9 mouse cellular contexts compared by ENCODE assay signal in genomic region chr8:110950065-110950484, GRCm38 (mm10). TPM values are rescaled to one million over a fixed set of nuclear protein-coding genes. Genes with fewer than 3 reads are reported as not detected.
DNase-seq lines count a peak whose midpoint lies in the region; ATAC-seq and TF ChIP-seq lines count a peak whose summit lies in the region.
"Had no signal": no experiment of that assay in that cellular context is flagged by ENCODE, and none has a peak within 500 bp of the region (broad histone marks: within the 10 kb centered on the region; RNA-seq: fewer than 3 reads in every experiment).

No protein-coding gene starts in this region.

- TF ChIP-seq CTCF in heart, adult 2 months (IDR thresholded peaks at IDR 0.05), result no peak
- TF ChIP-seq CTCF in ES-Bruce4 (IDR thresholded peaks at IDR 0.05; ENCODE audit: low read depth, low read length), result no peak

- TF ChIP-seq EP300 in heart, adult 2 months (IDR thresholded peaks at IDR 0.05; ENCODE audit: insufficient read depth, low read depth, low read length), result no peak; the same call in 1 of the 2 replicates
- no peak for TF ChIP-seq EP300 in ES-Bruce4 (IDR thresholded peaks at IDR 0.05; ENCODE audit: insufficient read depth, low read depth, low read length)

- no peak overlapping the region for H3K4me2 ChIP-seq in liver, embryonic 11.5 days
- H3K4me2 ChIP-seq: heart, embryonic 13.5 days had no signal

- peak overlapping the region; percentile 75 for H3K27ac ChIP-seq in heart, adult 2 months
- H3K27ac ChIP-seq in heart, embryonic 10.5 days, result no peak overlapping the region
- H3K27ac ChIP-seq in ES-Bruce4 (ENCODE audit: insufficient read depth, low read length), result no peak overlapping the region
- no peak overlapping the region for H3K27ac ChIP-seq in liver, embryonic 11.5 days (ENCODE audit: low read depth, low read length)
- no peak overlapping the region for H3K27ac ChIP-seq in forebrain, embryonic 10.5 days
- H3K27ac ChIP-seq: heart, embryonic 13.5 days had no signal

- ATAC-seq in erythroid progenitor cell, adult 5-6 weeks (replicated peaks; ENCODE audit: low FRiP score, poor library complexity, severe bottlenecking), result no peak
- ATAC-seq in liver, embryonic 11.5 days (replicated peaks; ENCODE audit: low FRiP score), result no peak

- WGBS in heart, adult 2 months, result 26% methylated on average over 17 of the region's 17 CpGs
- 84% methylated on average over 17 of the region's 17 CpGs for WGBS in heart, embryonic 10.5 days
- 78% methylated on average over 17 of the region's 17 CpGs for WGBS in liver, embryonic 11.5 days
- 89% methylated on average over 17 of the region's 17 CpGs for WGBS in forebrain, embryonic 10.5 days

- TF ChIP-seq POLR2A in heart, adult 2 months (IDR thresholded peaks at IDR 0.05; ENCODE audit: insufficient read depth, low read depth, low read length), result no peak
- TF ChIP-seq POLR2A in ES-Bruce4 (IDR thresholded peaks at IDR 0.05; ENCODE audit: insufficient read depth, low read length), result no peak

- H3K9ac ChIP-seq in heart, adult 2 months (ENCODE audit: low read depth, low read length), result no peak overlapping the region
- H3K9ac ChIP-seq in ES-Bruce4 (ENCODE audit: low read depth, poor library complexity, severe bottlenecking), result peak overlapping the region; percentile 46
- H3K9ac ChIP-seq in liver, embryonic 11.5 days (ENCODE audit: low read depth, low read length), result no peak overlapping the region
- H3K9ac ChIP-seq: heart, embryonic 13.5 days had no signal

- peaks cover 11% of the 10 kb centered on the region for H3K4me1 ChIP-seq in heart, adult 2 months (ENCODE audit: control insufficient read depth, insufficient read depth, low read length)
- H3K4me1 ChIP-seq in heart, embryonic 10.5 days, result peaks cover 27% of the 10 kb centered on the region
- H3K4me1 ChIP-seq in ES-Bruce4 (ENCODE audit: control insufficient read depth, insufficient read depth, low read length), result no peaks in the 10 kb centered on the region
- 0 out of 2 replicates have a peak, but pooled peaks cover 2% of the 10 kb centered on the region for H3K4me1 ChIP-seq in liver, embryonic 11.5 days (replicated peaks; ENCODE audit: control insufficient read depth, insufficient read depth, low read length)
- no peaks in the 10 kb centered on the region for H3K4me1 ChIP-seq in forebrain, embryonic 10.5 days

- no peaks in the 10 kb centered on the region for H3K27me3 ChIP-seq in heart, adult 2 months (ENCODE audit: control insufficient read depth, insufficient read depth, low read length)
- no peaks in the 10 kb centered on the region for H3K27me3 ChIP-seq in heart, embryonic 10.5 days (ENCODE audit: insufficient read depth, poor library complexity, severe bottlenecking)
- no peaks in the 10 kb centered on the region for H3K27me3 ChIP-seq in ES-Bruce4 (ENCODE audit: control insufficient read depth, insufficient read depth, low read length, poor library complexity, severe bottlenecking)
- H3K27me3 ChIP-seq in liver, embryonic 11.5 days (replicated peaks; ENCODE audit: control insufficient read depth, insufficient read depth, low read length), result no peaks in the 10 kb centered on the region
- H3K27me3 ChIP-seq in forebrain, embryonic 10.5 days (ENCODE audit: poor library complexity, severe bottlenecking), result no peaks in the 10 kb centered on the region
- H3K27me3 ChIP-seq: heart, embryonic 13.5 days had no signal

- H3K36me3 ChIP-seq in heart, adult 2 months (ENCODE audit: control insufficient read depth, insufficient read depth, low read length), result no peaks in the 10 kb centered on the region
- H3K36me3 ChIP-seq in heart, embryonic 10.5 days, result peaks cover 30% of the 10 kb centered on the region
- no peaks in the 10 kb centered on the region for H3K36me3 ChIP-seq in ES-Bruce4 (ENCODE audit: control insufficient read depth, insufficient read depth, low read length, poor library complexity, severe bottlenecking)
- H3K36me3 ChIP-seq in liver, embryonic 11.5 days (ENCODE audit: control insufficient read depth, insufficient read depth, low read length), result peaks cover 10% of the 10 kb centered on the region; the same call in 1 of the 2 replicates
- H3K36me3 ChIP-seq in forebrain, embryonic 10.5 days (replicated peaks), result peaks cover 42% of the 10 kb centered on the region

- intact Hi-C loops in heart, adult 2 months (cut with DNase I), result loop anchor here (2.0 kb wide), 1 partner anchor 15 kb away; no protein-coding TSS in a partner anchor
- intact Hi-C loops in heart, postnatal 10 days (cut with DNase I), result loop anchor here (2.0 kb wide), 1 partner anchor 15 kb away; no protein-coding TSS in a partner anchor

- H3K4me3 ChIP-seq in heart, adult 2 months, result peak overlapping the region; percentile 48
- H3K4me3 ChIP-seq in heart, embryonic 10.5 days, result no peak overlapping the region
- peak overlapping the region; percentile 61 for H3K4me3 ChIP-seq in ES-Bruce4 (ENCODE audit: low read depth, low read length)
- no peak overlapping the region for H3K4me3 ChIP-seq in liver, embryonic 11.5 days (ENCODE audit: low read depth, low read length)
- no peak overlapping the region for H3K4me3 ChIP-seq in forebrain, embryonic 10.5 days
- H3K4me3 ChIP-seq: heart, embryonic 13.5 days had no signal

- H3K9me3 ChIP-seq in heart, embryonic 10.5 days, result no peaks in the 10 kb centered on the region
- 0 out of 2 replicates have a peak, but pooled peaks cover 2% of the 10 kb centered on the region for H3K9me3 ChIP-seq in ES-Bruce4 (replicated peaks; ENCODE audit: control insufficient read depth, insufficient read depth, low read length, poor library complexity, severe bottlenecking)
- H3K9me3 ChIP-seq in liver, embryonic 11.5 days (ENCODE audit: control insufficient read depth, low read length), result no peaks in the 10 kb centered on the region
- no peaks in the 10 kb centered on the region for H3K9me3 ChIP-seq in forebrain, embryonic 10.5 days
- H3K9me3 ChIP-seq: heart, embryonic 13.5 days had no signal

- peak; percentile 64 to 80 for DNase-seq in heart, adult 2 months
- no peak for DNase-seq in heart, embryonic 10.5 days (ENCODE audit: low spot score)
- DNase-seq in heart, postnatal 10 days, result peak; percentile 62 to 65
- peak; percentile 43 for DNase-seq in lung, postnatal 25 days (ENCODE audit: low spot score)
- DNase-seq in liver, embryonic 11.5 days (ENCODE audit: low spot score), result no peak
- DNase-seq in forebrain, embryonic 10.5 days (ENCODE audit: extremely low spot score, low spot score), result no peak

- H3K79me2 ChIP-seq in heart, adult 2 months (replicated peaks; ENCODE audit: control insufficient read depth, insufficient read depth, low read length), result no peaks in the 10 kb centered on the region

RNA-seq across cellular contexts. Expression of gene St3gal2, which starts 30.4 kb away (rescaled TPM):
- 10 to 100 TPM; 20.2 to 22.0 TPM for total RNA-seq in heart, adult 2 months (2021)
- 25.9 and 34.8 TPM in 2 replicates for polyA plus RNA-seq in heart, adult 2 months (2012; rRNA removed)
- 23.2 and 30.2 TPM in 2 replicates for polyA plus RNA-seq in heart, embryonic 10.5 days (2016; fragmentation: Nextera tagmentation; extraction: Ambion mirVana)
- polyA plus RNA-seq in ES-Bruce4 (2011; ENCODE audit: insufficient read depth, insufficient read length, low read depth, missing spikeins), result 7.1 and 8.6 TPM in 2 replicates
- 10 to 100 TPM; 34.4 to 45.3 TPM for total RNA-seq in heart, postnatal 10 days (2021)
- total RNA-seq in erythroid progenitor cell, adult 5-6 weeks (2015; ENCODE audit: low replicate concordance), result 30.6 and 40.0 TPM in 2 replicates
- 34.0 and 40.6 TPM in 2 replicates for total RNA-seq in erythroid progenitor cell, adult 5-6 weeks (2017; ENCODE audit: low replicate concordance)
- 21.9 and 22.0 TPM in 2 replicates for polyA plus RNA-seq in liver, embryonic 11.5 days (2014; fragmentation: Nextera tagmentation; extraction: Ambion mirVana)
- polyA plus RNA-seq in forebrain, embryonic 10.5 days (2016; fragmentation: Nextera tagmentation; extraction: Ambion mirVana), result 24.4 and 24.5 TPM in 2 replicates

RNA-seq across cellular contexts. Expression of gene Ddx19a, which starts 47.5 kb away (rescaled TPM):
- total RNA-seq in heart, adult 2 months (2021), result 10 to 100 TPM; 31.7 to 34.8 TPM
- 18.0 and 29.5 TPM in 2 replicates for polyA plus RNA-seq in heart, adult 2 months (2012; rRNA removed)
- 18.8 and 23.5 TPM in 2 replicates for polyA plus RNA-seq in heart, embryonic 10.5 days (2016; fragmentation: Nextera tagmentation; extraction: Ambion mirVana)
- polyA plus RNA-seq in ES-Bruce4 (2011; ENCODE audit: insufficient read depth, insufficient read length, low read depth, missing spikeins), result 71.7 and 71.8 TPM in 2 replicates
- total RNA-seq in heart, postnatal 10 days (2021), result 10 to 100 TPM; 39.2 to 41.1 TPM
- total RNA-seq in erythroid progenitor cell, adult 5-6 weeks (2015; ENCODE audit: low replicate concordance), result 45.4 and 49.9 TPM in 2 replicates
- 22.5 and 28.8 TPM in 2 replicates for total RNA-seq in erythroid progenitor cell, adult 5-6 weeks (2017; ENCODE audit: low replicate concordance)
- polyA plus RNA-seq in liver, embryonic 11.5 days (2014; fragmentation: Nextera tagmentation; extraction: Ambion mirVana), result 35.0 TPM in 2 replicates
- polyA plus RNA-seq in forebrain, embryonic 10.5 days (2016; fragmentation: Nextera tagmentation; extraction: Ambion mirVana), result 27.4 and 27.6 TPM in 2 replicates

RNA-seq across cellular contexts. Expression of gene Fuk, which starts 47.8 kb away (rescaled TPM):
- 1 to 10 TPM; 4.5 to 4.6 TPM for total RNA-seq in heart, adult 2 months (2021)
- polyA plus RNA-seq in heart, adult 2 months (2012; rRNA removed), result 6.2 and 8.8 TPM in 2 replicates
- 10.4 and 11.2 TPM in 2 replicates for polyA plus RNA-seq in heart, embryonic 10.5 days (2016; fragmentation: Nextera tagmentation; extraction: Ambion mirVana)
- 14.8 and 16.7 TPM in 2 replicates for polyA plus RNA-seq in ES-Bruce4 (2011; ENCODE audit: insufficient read depth, insufficient read length, low read depth, missing spikeins)
- total RNA-seq in heart, postnatal 10 days (2021), result 1 to 10 TPM; 6.8 to 8.6 TPM
- total RNA-seq in erythroid progenitor cell, adult 5-6 weeks (2015; ENCODE audit: low replicate concordance), result 0.42 TPM in 1 of 2 replicates, not detected in the other
- total RNA-seq in erythroid progenitor cell, adult 5-6 weeks (2017; ENCODE audit: low replicate concordance), result 0.51 and 1.4 TPM in 2 replicates
- polyA plus RNA-seq in liver, embryonic 11.5 days (2014; fragmentation: Nextera tagmentation; extraction: Ambion mirVana), result 6.8 and 9.0 TPM in 2 replicates
- 13.5 and 13.8 TPM in 2 replicates for polyA plus RNA-seq in forebrain, embryonic 10.5 days (2016; fragmentation: Nextera tagmentation; extraction: Ambion mirVana)

Comparison
In these comparisons a context has a peak if more than half of its experiments do, and no peak if none do; other contexts are left out.
1. DNase-seq: peak in heart, adult 2 months (2 of 2), heart, postnatal 10 days (2 of 2) and lung, postnatal 25 days (single experiment); none in heart, embryonic 10.5 days (single experiment), liver, embryonic 11.5 days (single experiment) and forebrain, embryonic 10.5 days (single experiment).
2. H3K4me3 ChIP-seq: peak in heart, adult 2 months (single experiment) and ES-Bruce4 (single experiment); none in heart, embryonic 10.5 days (single experiment), liver, embryonic 11.5 days (single experiment) and forebrain, embryonic 10.5 days (single experiment).